Mouse (Mus musculus) cerebellum, adult 2 months (tissue): ENCODE data around the gene Carhsp1.

Source experiments
- CTCF ChIP-seq: fragments of 200-500 bp; IDR thresholded peaks from 2 replicates; pipeline ENCODE4 v1.5.1; 2011; ENCODE audit warnings: low read depth, mild to moderate bottlenecking, control low read depth, low read length, moderate library complexity, borderline replicate concordance; ENCODE audit not compliant: insufficient read depth
- POLR2A ChIP-seq: fragments of 200-500 bp; IDR thresholded peaks from 2 replicates; pipeline ENCODE4 v1.6.1; 2011; ENCODE audit warnings: low read length, control low read depth, borderline replicate concordance; ENCODE audit not compliant: insufficient read depth

DNA sequence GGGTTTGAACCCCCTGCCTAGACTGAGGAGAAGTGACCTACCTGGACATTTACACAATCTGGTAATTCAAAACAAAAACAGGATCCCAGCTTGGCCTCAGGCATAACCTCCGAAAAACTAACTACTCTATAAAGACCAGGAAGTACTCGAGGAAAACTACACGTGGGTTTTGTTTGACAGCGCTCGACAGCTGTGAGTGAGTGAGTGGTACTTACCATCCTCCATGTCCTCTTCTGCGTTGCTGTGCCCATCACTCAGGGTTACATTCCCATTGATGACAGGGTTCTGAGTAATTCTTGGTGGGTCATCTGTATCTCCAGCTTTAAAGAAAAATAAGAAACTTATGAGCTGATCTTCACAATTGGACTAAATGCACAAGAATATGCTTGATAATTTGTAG is 44.3 kb upstream of the Carhsp1 start:
- no peak for TF ChIP-seq CTCF
- TF ChIP-seq POLR2A: no peak
